Mouse (Mus musculus) olfactory bulb, adult 2 months (tissue): ENCODE measurements around the gene Mrpl19.

Experiments used
- CTCF ChIP-seq: fragments of 200-500 bp; IDR thresholded peaks from 2 replicates; pipeline ENCODE4 v1.5.1; 2012; ENCODE audit warnings: low read depth, mild to moderate bottlenecking, low read length, moderate library complexity; ENCODE audit not compliant: insufficient read depth
- POLR2A ChIP-seq: fragments of 200-500 bp; IDR thresholded peaks from 2 replicates; pipeline ENCODE4 v1.6.1; 2012; ENCODE audit warnings: mild to moderate bottlenecking, low read depth, low read length, moderate library complexity; ENCODE audit not compliant: insufficient read depth

- TF ChIP-seq CTCF: no peak
- TF ChIP-seq POLR2A: no peak
Observed at GRCm38 (mm10) chr6:81987580-81987979, 21.8 kb upstream of the Mrpl19 start.
